Mouse (Mus musculus) small intestine, adult 2 months (tissue): ENCODE measurements at regions not wholly inside any gene's neighbourhood (a gene's known extent, or its start where the extent isn't known, plus 50 kb on each side); places are given as distances from the start of the nearest gene placed in this dataset.

Source experiments
- H3K27ac ChIP-seq: fragments of 200-500 bp; 2 replicates; pipeline ENCODE4 v1.5.1; 2012; ENCODE audit warnings: low read depth, low read length, control low read depth, inconsistent platforms; ENCODE audit not compliant: insufficient read depth
- H3K27me3 ChIP-seq: fragments of 200-500 bp; 2 replicates; pipeline ENCODE4 v1.6.1; 2012; ENCODE audit warnings: mild to moderate bottlenecking, moderate library complexity, low read length, inconsistent platforms; ENCODE audit not compliant: control insufficient read depth, insufficient read depth
- H3K36me3 ChIP-seq: fragments of 200-500 bp; 2 replicates; pipeline ENCODE4 v1.6.1; 2012; ENCODE audit warnings: mild to moderate bottlenecking, low read length, control low read depth, inconsistent platforms; ENCODE audit not compliant: control insufficient read depth, insufficient read depth
- H3K4me1 ChIP-seq: fragments of 200-500 bp; 2 replicates; pipeline ENCODE4 v1.6.1; 2012; ENCODE audit warnings: low read length, inconsistent platforms, mixed read lengths; ENCODE audit not compliant: control insufficient read depth, insufficient read depth, insufficient read length
- H3K4me3 ChIP-seq: fragments of 200-500 bp; 2 replicates; pipeline ENCODE4 v1.5.1; 2012; ENCODE audit warnings: low read depth, mild to moderate bottlenecking, control low read depth, inconsistent platforms, low read length, moderate library complexity
- CTCF ChIP-seq: fragments of 200-500 bp; IDR thresholded peaks from 2 replicates; pipeline ENCODE4 v1.5.1; 2012; ENCODE audit warnings: low read depth, mild to moderate bottlenecking, control low read depth, inconsistent platforms, low read length, moderate library complexity, mixed read lengths; ENCODE audit not compliant: insufficient replicate concordance, insufficient read length; ENCODE audit errors: extremely low read depth
- POLR2A ChIP-seq: fragments of 200-500 bp; IDR thresholded peaks from 2 replicates; pipeline ENCODE4 v1.6.1; 2012; ENCODE audit warnings: low read depth, mild to moderate bottlenecking, control low read depth, inconsistent platforms, low read length, moderate library complexity
- WGBS: fragments of 180-500 bp; shearing (Covaris S2); methylation state at CpG from one replicate; pipeline ENCODE4 v1.1.7; 2018; 5-methylcytosine and 5-hydroxymethylcytosine counted together

- WGBS = 71% methylated on average over 5 of the region's 5 CpGs
- H3K36me3 ChIP-seq = no peaks in the 10 kb centered on the region
- TF ChIP-seq POLR2A (no peak), CTCF (no peak)
- H3K4me3 ChIP-seq = no peak overlapping the region
- H3K27ac ChIP-seq = no peak overlapping the region
- H3K4me1 ChIP-seq = peaks cover 2% of the 10 kb centered on the region; the same call in 1 of the 2 replicates
- H3K27me3 ChIP-seq = no peaks in the 10 kb centered on the region
Observed at GRCm38 (mm10) chr2:166398774-166399139, 243.3 kb upstream of the Sulf2 start.

- WGBS = 83% methylated on average over 10 of the region's 10 CpGs
- peaks cover 2% of the 10 kb centered on the region; the same call in 1 of the 2 replicates for H3K4me1 ChIP-seq
- no peak overlapping the region for H3K27ac ChIP-seq
Observed at GRCm38 (mm10) chr2:166398156-166398555, 242.7 kb upstream of the Sulf2 start.

GRCm38 (mm10) chr2:166394666-166395065, 239.2 kb upstream of the Sulf2 start:
- no peaks in the 10 kb centered on the region for H3K27me3 ChIP-seq
- no peak overlapping the region for H3K27ac ChIP-seq
- no peak for TF ChIP-seq CTCF
- no peak for TF ChIP-seq POLR2A
- H3K4me3 ChIP-seq = no peak overlapping the region
- H3K36me3 ChIP-seq = no peaks in the 10 kb centered on the region
- 65% methylated on average over 13 of the region's 13 CpGs for WGBS
- H3K4me1 ChIP-seq = peaks cover 2% of the 10 kb centered on the region; the same call in 1 of the 2 replicates

More at GRCm38 (mm10) chr2:166398156-166398555, 242.7 kb upstream of the Sulf2 start:
- H3K4me3 ChIP-seq = no peak overlapping the region
- no peak for TF ChIP-seq CTCF
- no peak for TF ChIP-seq POLR2A
- no peaks in the 10 kb centered on the region for H3K36me3 ChIP-seq
- H3K27me3 ChIP-seq = no peaks in the 10 kb centered on the region

GRCm38 (mm10) chr2:166391176-166391575, 235.7 kb upstream of the Sulf2 start:
- Histone ChIP-seq H3K36me3 (no peaks in the 10 kb centered on the region), H3K27me3 (no peaks in the 10 kb centered on the region), H3K27ac (no peak overlapping the region), H3K4me3 (no peak overlapping the region), H3K4me1 (no peaks in the 10 kb centered on the region)
- WGBS = 69% methylated on average over 5 of the region's 5 CpGs
- no peak for TF ChIP-seq POLR2A
- no peak for TF ChIP-seq CTCF

- Histone ChIP-seq H3K36me3 (no peaks in the 10 kb centered on the region), H3K4me1 (no peaks in the 10 kb centered on the region), H3K27ac (no peak overlapping the region), H3K4me3 (no peak overlapping the region), H3K27me3 (no peaks in the 10 kb centered on the region)
- TF ChIP-seq POLR2A (no peak), CTCF (no peak)
- WGBS = 59% methylated on average over 6 of the region's 6 CpGs
Observed at GRCm38 (mm10) chr2:166388050-166388449, 232.6 kb upstream of the Sulf2 start.

GRCm38 (mm10) chr2:166386817-166387216, 231.4 kb upstream of the Sulf2 start:
- TF ChIP-seq POLR2A (no peak), CTCF (no peak)
- no peaks in the 10 kb centered on the region for H3K4me1 ChIP-seq
- no peak overlapping the region for H3K4me3 ChIP-seq
- H3K27ac ChIP-seq = no peak overlapping the region
- WGBS = 54% methylated on average over 5 of the region's 5 CpGs
- no peaks in the 10 kb centered on the region for H3K36me3 ChIP-seq
- H3K27me3 ChIP-seq = no peaks in the 10 kb centered on the region

GRCm38 (mm10) chr2:166384583-166384982, 229.1 kb upstream of the Sulf2 start:
- H3K27ac ChIP-seq = no peak overlapping the region
- no peaks in the 10 kb centered on the region for H3K36me3 ChIP-seq
- no peak overlapping the region for H3K4me3 ChIP-seq
- H3K4me1 ChIP-seq = no peaks in the 10 kb centered on the region
- H3K27me3 ChIP-seq = no peaks in the 10 kb centered on the region
- 78% methylated on average over 6 of the region's 6 CpGs for WGBS
- TF ChIP-seq POLR2A (no peak), CTCF (no peak)

- no peaks in the 10 kb centered on the region for H3K36me3 ChIP-seq
- no peaks in the 10 kb centered on the region for H3K4me1 ChIP-seq
- no peak overlapping the region for H3K4me3 ChIP-seq
- no peaks in the 10 kb centered on the region for H3K27me3 ChIP-seq
- H3K27ac ChIP-seq = no peak overlapping the region
- WGBS = 69% methylated on average over 5 of the region's 5 CpGs
- no peak for TF ChIP-seq POLR2A
- no peak for TF ChIP-seq CTCF
Observed at GRCm38 (mm10) chr2:166383356-166383755, 227.9 kb upstream of the Sulf2 start.
